Mouse (Mus musculus) spleen, embryonic (tissue): ENCODE measurements around the gene Hist1h2bg.
"Not testable (repeated sequence)": the region's sequence is repeated elsewhere in the genome, so short reads cannot be mapped to it uniquely, and the experiment has no call there.

Source experiments
- CTCF ChIA-PET: fragments of 350-600 bp; sonication (Branson Sonifier 250); formaldehyde crosslinking; loops from one replicate; lab custom pipeline; 2022; lab: Charles Lee

Hist1h2bg gene

GRCm38 (mm10) chr13:23538249-23538648 lies 32.9 kb upstream of the Hist1h2bg start:
- CTCF ChIA-PET = interaction anchor here (1.8 kb wide), 1 partner anchor 15 kb away, joined by 4 read pairs; the partner anchor contains the start of gene Hist1h1d

DNA sequence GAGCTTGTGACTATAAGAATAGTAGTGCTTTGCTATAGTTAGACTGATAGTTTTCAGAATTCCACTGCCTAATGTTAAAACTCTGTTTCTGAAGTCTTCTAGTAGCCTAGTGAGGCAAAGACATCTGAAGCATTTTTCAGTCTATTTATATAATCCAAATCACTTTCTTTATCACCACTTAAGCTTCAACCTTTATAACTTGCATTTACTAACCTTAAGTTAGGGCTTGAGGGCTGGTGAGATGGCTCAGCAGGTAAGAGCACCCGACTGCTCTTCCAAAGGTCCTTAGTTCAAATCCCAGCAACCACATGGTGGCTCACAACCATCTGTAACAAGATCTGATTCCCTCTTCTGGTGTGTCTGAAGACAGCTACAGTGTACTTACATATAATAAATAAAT lies 31.4 kb upstream of the Hist1h2bg start:
- CTCF ChIA-PET = interaction anchor here (0.8 kb wide), 1 partner anchor 103 kb away, joined by 3 read pairs; no protein-coding TSS in a partner anchor

GRCm38 (mm10) chr13:23541497-23541896 lies 29.7 kb upstream of the Hist1h2bg start:
- CTCF ChIA-PET = interaction anchor here (0.6 to 0.7 kb wide), 2 partner anchors 24 to 109 kb away, joined by 3 to 5 read pairs; no protein-coding TSS in a partner anchor

DNA sequence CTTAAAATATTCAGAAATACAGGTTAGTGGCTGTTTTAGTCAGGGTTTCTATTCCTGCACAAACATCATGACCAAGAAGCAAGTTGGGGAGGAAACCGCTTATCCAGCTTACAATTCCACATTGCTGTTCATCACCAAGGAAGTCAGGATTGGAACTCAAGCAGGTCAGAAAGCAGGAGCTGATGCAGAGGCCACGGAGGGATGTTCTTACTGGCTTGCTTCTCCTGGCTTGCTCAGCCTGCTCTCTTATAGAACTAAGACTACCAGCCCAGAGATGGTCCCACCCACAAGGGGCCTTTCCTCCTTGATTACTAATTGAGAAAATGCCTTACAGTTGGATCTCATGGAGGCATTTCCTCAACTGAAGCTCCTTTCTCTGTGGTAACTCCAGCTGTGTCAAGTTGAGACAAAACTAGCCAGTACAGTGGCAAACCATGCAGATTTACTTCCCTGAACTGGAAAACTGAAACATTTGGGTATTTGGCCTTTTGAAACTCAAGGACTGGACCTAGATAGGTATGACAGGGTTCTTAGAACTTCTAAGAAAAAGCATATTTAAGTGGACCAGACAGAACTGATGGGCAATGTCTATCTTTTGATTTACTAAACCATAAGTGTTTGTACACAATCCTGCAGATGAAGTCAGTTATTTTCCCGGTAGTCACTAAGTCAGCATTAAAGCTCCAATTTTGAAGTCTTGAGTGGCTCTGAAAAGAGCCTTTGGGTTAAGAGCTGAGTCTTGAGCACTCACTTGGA lies 28.8 kb upstream of the Hist1h2bg start:
- CTCF ChIA-PET = interaction anchor here (0.6 kb wide), 1 partner anchor 109 kb away, joined by 3 read pairs; no protein-coding TSS in a partner anchor

GRCm38 (mm10) chr13:23542999-23543607 lies 28.1 kb upstream of the Hist1h2bg start, which contains the start of gene Hist1h2bh:
Gene Hist1h2bh, minus strand, starts transcription at chr13:23543392.
- CTCF ChIA-PET = interaction anchor here (1.0 kb wide), 1 partner anchor 13 kb away, joined by 4 read pairs; no protein-coding TSS in a partner anchor

- CTCF ChIA-PET = interaction anchor here (1.0 kb wide), 1 partner anchor 12 kb away, joined by 4 read pairs; no protein-coding TSS in a partner anchor
Measured at GRCm38 (mm10) chr13:23543965-23544786, 27.0 kb upstream of the Hist1h2bg start, which contains the start of gene Hist1h3f. Gene Hist1h3f, plus strand, starts transcription at chr13:23544052.

DNA sequence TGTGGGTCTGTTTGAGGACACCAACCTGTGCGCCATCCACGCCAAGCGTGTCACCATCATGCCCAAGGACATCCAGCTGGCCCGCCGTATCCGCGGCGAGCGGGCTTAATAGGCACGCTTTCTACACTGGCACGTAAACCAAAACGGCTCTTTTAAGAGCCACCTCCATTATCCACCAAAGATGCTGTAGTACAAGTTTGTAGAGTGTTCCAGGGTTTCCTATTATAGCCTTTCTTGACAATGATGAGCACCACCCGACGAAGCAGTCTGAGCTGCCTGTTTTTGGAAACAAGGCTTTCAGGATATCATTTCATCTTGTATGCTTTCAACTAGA lies 26.4 kb upstream of the Hist1h2bg start:
- CTCF ChIA-PET = not testable (repeated sequence)

DNA sequence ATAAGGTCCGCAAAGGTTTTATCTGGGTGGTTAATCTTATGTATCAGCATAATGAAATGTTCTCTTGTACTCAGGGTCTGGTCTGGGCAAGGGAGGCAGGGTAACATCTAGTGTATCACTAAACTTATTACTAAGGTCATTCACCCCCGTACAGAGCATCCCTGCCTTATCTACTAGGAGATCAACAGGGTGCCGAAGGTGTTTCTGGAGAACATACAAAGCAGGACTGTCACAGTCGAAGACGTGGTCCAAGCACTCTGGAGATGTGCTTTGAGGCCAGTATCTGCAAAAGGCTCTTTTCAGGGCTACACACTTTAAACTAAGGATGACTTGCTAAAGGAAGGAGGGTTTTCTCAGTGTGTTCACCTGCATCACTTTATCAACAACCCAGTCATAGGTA lies 24.5 kb upstream of the Hist1h2bg start:
- CTCF ChIA-PET = no interaction called here

DNA sequence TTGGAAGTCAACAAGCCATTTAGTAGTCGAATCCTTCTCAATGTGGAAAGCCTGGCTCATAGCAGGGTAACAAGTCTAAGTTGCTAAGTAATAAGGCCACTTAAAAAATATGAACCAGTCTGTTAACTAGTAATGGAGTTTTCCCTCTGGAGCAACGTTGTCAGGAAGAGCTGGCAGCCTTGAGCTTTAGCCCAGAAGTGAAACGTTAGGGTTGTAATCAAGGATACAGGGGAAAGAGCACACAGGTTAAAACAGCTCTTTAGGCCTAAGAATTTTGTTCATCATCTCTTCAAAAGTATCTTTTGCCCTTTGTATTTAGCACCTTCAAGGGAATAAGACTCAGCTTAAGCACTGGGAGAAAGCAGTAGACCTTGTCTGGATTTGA lies 20.4 kb upstream of the Hist1h2bg start:
- CTCF ChIA-PET = interaction anchor here (0.8 kb wide), 1 partner anchor 16 kb away, joined by 4 read pairs; no protein-coding TSS in a partner anchor

GRCm38 (mm10) chr13:23551146-23551834 lies 19.9 kb upstream of the Hist1h2bg start, which contains the start of gene Hist1h4f:
Gene Hist1h4f, minus strand, starts transcription at chr13:23551648.
- CTCF ChIA-PET = interaction anchor here (0.7 to 0.8 kb wide), 2 partner anchors 16 to 1772 kb away, joined by 4 read pairs; no protein-coding TSS in a partner anchor

- CTCF ChIA-PET = interaction anchor here (0.6 to 1.6 kb wide), 3 partner anchors 9 to 1773 kb away, joined by 3 to 4 read pairs (median 4); no protein-coding TSS in a partner anchor
Measured at GRCm38 (mm10) chr13:23551931-23552914, 19.0 kb upstream of the Hist1h2bg start.

GRCm38 (mm10) chr13:23552962-23553361 lies 18.2 kb upstream of the Hist1h2bg start, which contains the start of gene Hist1h1d:
Gene Hist1h1d, plus strand, starts transcription at chr13:23553262.
- CTCF ChIA-PET = interaction anchor here (1.6 kb wide), 1 partner anchor 15 kb away, joined by 4 read pairs; no protein-coding TSS in a partner anchor

DNA sequence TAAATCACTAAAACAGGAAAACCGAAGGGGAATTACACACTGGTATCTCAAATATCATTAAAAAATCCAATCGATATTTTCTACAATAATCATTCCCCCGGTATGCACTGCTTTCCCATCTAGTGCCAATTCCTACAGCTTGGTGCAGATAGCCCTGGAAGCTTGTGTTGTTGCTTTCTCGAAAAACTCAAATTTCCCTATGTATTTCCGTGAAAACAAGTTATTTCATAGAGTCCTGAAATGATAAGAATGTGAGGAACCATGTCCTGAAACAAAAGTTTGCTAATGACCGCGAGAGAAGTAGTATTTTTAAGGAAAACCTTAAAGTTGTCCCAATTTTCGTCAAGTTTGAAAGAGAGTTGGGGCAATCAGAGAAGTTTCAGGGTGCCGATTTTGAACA lies 16.8 kb upstream of the Hist1h2bg start:
- CTCF ChIA-PET = interaction anchor here (0.7 to 1.6 kb wide), 2 partner anchors 10 to 17 kb away, joined by 3 to 4 read pairs; no protein-coding TSS in a partner anchor

DNA sequence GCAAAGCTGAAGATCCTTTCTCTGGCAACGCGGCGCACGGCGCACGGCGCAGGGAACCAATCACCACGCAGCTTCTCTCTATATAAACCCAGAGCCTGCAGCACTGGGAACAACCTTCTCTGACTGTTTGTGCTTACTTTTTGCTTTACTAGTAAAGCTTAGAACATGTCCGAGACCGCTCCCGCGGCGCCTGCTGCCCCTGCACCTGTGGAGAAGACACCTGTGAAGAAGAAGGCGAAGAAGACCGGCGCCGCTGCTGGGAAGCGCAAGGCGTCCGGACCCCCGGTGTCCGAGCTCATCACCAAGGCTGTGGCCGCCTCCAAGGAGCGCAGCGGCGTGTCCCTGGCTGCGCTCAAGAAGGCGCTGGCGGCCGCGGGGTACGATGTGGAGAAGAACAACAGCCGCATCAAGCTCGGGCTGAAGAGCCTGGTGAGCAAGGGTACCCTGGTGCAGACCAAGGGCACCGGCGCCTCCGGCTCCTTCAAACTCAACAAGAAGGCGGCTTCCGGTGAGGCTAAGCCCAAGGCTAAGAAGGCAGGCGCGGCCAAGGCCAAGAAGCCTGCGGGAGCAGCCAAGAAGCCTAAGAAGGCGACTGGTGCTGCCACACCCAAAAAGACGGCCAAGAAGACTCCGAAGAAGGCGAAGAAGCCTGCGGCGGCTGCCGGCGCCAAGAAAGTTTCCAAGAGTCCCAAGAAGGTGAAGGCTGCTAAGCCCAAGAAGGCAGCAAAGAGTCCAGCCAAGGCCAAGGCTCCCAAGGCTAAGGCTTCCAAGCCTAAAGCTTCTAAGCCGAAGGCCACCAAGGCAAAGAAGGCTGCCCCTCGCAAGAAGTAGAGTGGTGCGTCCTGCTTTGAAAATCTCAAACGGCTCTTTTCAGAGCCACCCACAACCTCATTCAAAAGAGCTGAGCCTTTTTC lies 16.0 kb upstream of the Hist1h2bg start:
- CTCF ChIA-PET = interaction anchor here (0.7 to 1.1 kb wide), 2 partner anchors 9 to 12 kb away, joined by 3 to 4 read pairs; partner anchors contain the start of genes Hist1h2bh and Hist1h3f

DNA sequence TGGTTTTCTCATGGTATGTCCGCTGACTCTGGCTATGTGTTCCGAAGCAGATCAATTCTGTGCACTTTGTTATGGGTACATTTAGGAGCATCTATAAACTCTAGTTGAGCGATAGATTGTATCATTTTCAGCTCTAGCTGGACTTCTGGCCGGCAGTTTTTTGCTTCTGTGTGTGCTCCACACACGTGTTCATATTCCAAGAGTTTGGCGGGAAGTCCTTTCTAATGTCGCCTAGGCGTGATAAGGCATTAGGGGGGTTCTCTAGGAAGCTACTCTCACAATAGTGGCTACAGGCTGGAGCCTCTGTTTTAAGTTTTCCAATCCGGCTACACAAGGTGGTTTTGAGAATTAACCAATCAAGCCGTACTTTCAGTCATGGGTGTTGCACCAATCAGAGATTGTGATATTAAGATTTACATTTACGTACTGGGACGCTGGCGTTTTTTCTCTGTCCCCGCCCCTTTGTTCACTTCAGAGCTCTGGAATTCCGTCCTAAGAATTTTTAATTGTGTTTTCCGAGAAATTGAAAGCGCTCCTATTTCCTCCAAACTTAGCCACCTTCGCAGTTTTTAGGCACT lies 15.3 kb upstream of the Hist1h2bg start:
- CTCF ChIA-PET = interaction anchor here (0.6 to 1.1 kb wide), 2 partner anchors 12 to 179 kb away, joined by 4 to 6 read pairs; partner anchors contain the start of genes Hist1h2bh and Hist1h3f

DNA sequence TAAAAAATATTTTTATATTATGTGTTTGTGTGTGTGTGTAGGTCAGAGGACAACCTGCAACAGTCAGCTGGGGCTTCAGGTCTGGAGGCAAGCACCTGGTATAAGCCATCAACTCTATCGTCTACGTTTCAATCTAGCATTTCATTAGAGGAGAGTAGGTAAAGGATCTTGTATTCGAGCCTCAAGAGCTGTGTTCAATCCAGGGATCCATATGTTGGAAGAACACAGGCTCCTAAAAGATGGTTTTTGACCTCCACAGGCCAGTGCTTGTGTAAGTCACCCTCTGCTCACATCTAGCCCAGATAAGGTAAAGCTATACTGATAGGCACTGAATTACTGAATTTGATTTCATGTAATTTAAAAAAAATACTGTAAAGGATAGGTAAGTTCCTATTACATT lies 14.3 kb upstream of the Hist1h2bg start:
- CTCF ChIA-PET = no interaction called here

DNA sequence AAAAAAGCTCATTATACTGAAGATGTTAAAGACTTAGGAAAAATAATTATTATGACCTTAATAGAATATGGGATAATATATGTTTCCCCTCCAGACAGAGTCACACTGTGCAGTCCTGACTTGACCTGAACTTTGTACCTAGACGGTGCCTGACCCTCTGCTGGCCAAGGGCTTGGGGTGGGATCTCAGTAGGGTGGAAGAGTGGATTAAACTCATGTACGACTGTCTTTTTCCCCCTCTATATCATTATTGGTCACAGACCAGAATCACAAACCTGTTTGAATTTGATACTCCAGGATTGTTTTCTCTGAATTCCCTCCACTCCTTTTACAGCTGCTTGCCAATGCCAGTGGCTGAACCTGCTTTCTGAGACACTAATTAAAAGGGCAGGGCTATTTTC lies 10.5 kb upstream of the Hist1h2bg start:
- CTCF ChIA-PET = interaction anchor here (0.6 kb wide), 4 partner anchors 9 to 1523 kb away, joined by 3 to 6 read pairs (median 3); no protein-coding TSS in a partner anchor
